Mouse (Mus musculus): Measurements from ENCODE around the gene Cep97.

DNA sequence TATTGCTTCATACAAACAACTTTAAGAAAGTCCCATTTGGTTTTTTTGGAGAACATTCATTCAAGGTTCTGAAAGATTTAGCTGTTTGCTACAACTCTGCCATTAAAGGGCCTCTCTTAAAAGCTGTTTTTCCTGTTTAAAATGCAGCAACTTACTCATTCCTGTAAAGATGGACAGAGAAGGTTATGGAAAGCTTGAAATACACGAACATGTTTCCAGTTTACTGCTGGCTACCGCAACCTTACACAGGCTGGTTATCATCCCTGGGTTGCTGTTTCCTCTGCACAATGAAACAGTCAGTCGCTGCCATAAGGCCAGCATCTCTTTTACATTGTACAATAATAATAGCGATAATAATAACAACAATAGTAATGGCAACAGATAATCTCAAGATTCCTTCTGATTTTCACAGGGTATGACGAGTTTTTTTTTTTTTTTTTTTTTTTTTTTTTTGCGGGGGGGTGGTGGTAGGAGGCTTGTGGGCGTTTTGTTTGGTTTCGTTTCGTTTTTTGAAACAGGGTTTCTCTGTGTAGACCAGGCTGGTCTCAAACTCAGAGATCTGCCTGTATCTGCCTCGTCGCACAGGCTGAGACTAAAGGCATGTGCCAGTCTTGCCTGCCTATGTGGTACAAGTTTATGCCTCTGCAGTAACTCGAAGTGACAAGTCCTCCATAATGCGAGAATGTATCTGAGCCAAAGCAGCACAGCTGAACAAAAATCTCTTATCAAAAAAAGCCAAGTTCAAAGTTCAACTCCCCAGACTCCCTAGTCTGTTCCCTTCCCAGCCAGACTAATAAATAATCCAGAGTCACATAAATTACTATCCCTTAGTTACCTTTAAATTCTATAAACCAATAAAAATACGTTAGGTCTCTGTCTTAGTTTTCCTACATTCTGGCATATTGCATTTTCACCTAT lies 32.6 kb downstream of the Cep97 start:
- TF ChIP-seq GATA1 (IDR thresholded peaks at IDR 0.05; ENCODE audit: low read length) (no peak), TAL1 (IDR thresholded peaks at IDR 0.05; ENCODE audit: low read length) (no peak)
